Mouse (Mus musculus): Measurements from ENCODE around the gene Zbtb42.

Zbtb42 gene

GRCm38 (mm10) chr12:112688458-112688857 lies 9.8 kb downstream of the Zbtb42 start:
- in situ Hi-C loops (cut with MboI) = no loop called here

GRCm38 (mm10) chr12:112693185-112694126 lies 14.8 kb downstream of the Zbtb42 start:
- in situ Hi-C loops (cut with MboI) = no loop called here

- in situ Hi-C loops (cut with MboI) = no loop called here
These were observed 15.5 kb downstream of the Zbtb42 start for GRCm38 (mm10) chr12:112694127-112694475.

GRCm38 (mm10) chr12:112696806-112697425 lies 18.3 kb downstream of the Zbtb42 start:
- in situ Hi-C loops (cut with MboI) = no loop called here

- in situ Hi-C loops (cut with MboI) = no loop called here
These were observed 21.9 kb downstream of the Zbtb42 start for GRCm38 (mm10) chr12:112700522-112700921.

- in situ Hi-C loops (cut with MboI) = no loop called here
These were observed 24.0 kb downstream of the Zbtb42 start for GRCm38 (mm10) chr12:112702374-112703320.

GRCm38 (mm10) chr12:112706704-112707572 lies 28.3 kb downstream of the Zbtb42 start:
- in situ Hi-C loops (cut with MboI) = loop anchor here (5.0 kb wide), 1 partner anchor 55 kb away; no protein-coding TSS in a partner anchor

GRCm38 (mm10) chr12:112707573-112707869 lies 28.9 kb downstream of the Zbtb42 start:
- in situ Hi-C loops (cut with MboI) = loop anchor here (5.0 kb wide), 1 partner anchor 55 kb away; no protein-coding TSS in a partner anchor

GRCm38 (mm10) chr12:112713984-112714383 lies 35.4 kb downstream of the Zbtb42 start:
- in situ Hi-C loops (cut with MboI) = no loop called here

GRCm38 (mm10) chr12:112717140-112717539 lies 38.5 kb downstream of the Zbtb42 start:
- in situ Hi-C loops (cut with MboI) = no loop called here

GRCm38 (mm10) chr12:112718995-112719394 lies 40.4 kb downstream of the Zbtb42 start:
- in situ Hi-C loops (cut with MboI) = no loop called here

- in situ Hi-C loops (cut with MboI) = no loop called here
These were observed 41.6 kb downstream of the Zbtb42 start, which contains the start of gene Cep170b for GRCm38 (mm10) chr12:112720216-112720615. Gene Cep170b, plus strand, starts transcription at chr12:112720455.

GRCm38 (mm10) chr12:112720890-112721423 lies 42.3 kb downstream of the Zbtb42 start:
- in situ Hi-C loops (cut with MboI) = no loop called here

- in situ Hi-C loops (cut with MboI) = no loop called here
These were observed 43.0 kb downstream of the Zbtb42 start for GRCm38 (mm10) chr12:112721424-112722239.

GRCm38 (mm10) chr12:112722240-112723027 lies 43.8 kb downstream of the Zbtb42 start:
- in situ Hi-C loops (cut with MboI) = no loop called here

- in situ Hi-C loops (cut with MboI) = no loop called here
These were observed 44.4 kb downstream of the Zbtb42 start for GRCm38 (mm10) chr12:112723028-112723330.

- in situ Hi-C loops (cut with MboI) = no loop called here
These were observed 44.8 kb downstream of the Zbtb42 start for GRCm38 (mm10) chr12:112723445-112723844.

- in situ Hi-C loops (cut with MboI) = no loop called here
These were observed 45.6 kb downstream of the Zbtb42 start for GRCm38 (mm10) chr12:112724077-112724805.
